Mouse (Mus musculus): Measurements from ENCODE around the gene Sec22a. TPM values are rescaled to one million over a fixed set of nuclear protein-coding genes. Genes with fewer than 3 reads are reported as not detected.

Sec22a gene
- polyA plus RNA-seq, 1 experiment from 2014 or later, result 49.5 TPM

DNA sequence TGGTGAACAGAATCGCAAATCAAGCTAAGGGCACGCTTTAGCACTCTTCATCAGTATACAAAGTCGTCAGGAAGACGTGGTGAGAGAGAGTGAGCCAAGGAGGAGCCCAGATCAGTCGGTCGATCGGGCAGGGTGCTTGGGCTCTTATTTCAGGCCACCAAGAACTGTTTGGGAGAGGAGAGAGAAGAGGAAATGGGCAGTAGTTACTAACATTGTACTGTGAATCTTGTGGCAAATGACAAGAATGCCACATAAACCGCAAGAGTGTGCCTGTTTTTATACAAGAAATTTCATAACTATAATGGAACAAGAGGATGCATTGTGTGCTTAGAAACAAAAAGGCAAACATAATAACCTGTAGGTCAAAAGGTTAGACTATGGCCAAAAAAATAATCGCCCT is 16.3 kb upstream of the Sec22a start:
- H3K9me3 ChIP-seq (ENCODE audit: control insufficient read depth, low read length), result no peaks in the 10 kb centered on the region
- no peak overlapping the region for H3K4me2 ChIP-seq (ENCODE audit: low read depth, low read length)
- H3K27me3 ChIP-seq (ENCODE audit: control insufficient read depth, insufficient read depth, low read depth, low read length), result no peaks in the 10 kb centered on the region
- H3K36me3 ChIP-seq (ENCODE audit: control insufficient read depth, insufficient read depth, low read length), result no peaks in the 10 kb centered on the region
- no peak overlapping the region for H3K9ac ChIP-seq (ENCODE audit: low read length)
- no peak overlapping the region for H3K27ac ChIP-seq (ENCODE audit: low read length)
- 85% methylated on average over 9 of the region's 9 CpGs for WGBS
- no peak for ATAC-seq (ENCODE audit: low read depth)
- no peaks in the 10 kb centered on the region for H3K4me1 ChIP-seq (replicated peaks; ENCODE audit: control insufficient read depth, insufficient read depth, low read length)
- H3K4me3 ChIP-seq (ENCODE audit: low read length), result no peak overlapping the region

DNA sequence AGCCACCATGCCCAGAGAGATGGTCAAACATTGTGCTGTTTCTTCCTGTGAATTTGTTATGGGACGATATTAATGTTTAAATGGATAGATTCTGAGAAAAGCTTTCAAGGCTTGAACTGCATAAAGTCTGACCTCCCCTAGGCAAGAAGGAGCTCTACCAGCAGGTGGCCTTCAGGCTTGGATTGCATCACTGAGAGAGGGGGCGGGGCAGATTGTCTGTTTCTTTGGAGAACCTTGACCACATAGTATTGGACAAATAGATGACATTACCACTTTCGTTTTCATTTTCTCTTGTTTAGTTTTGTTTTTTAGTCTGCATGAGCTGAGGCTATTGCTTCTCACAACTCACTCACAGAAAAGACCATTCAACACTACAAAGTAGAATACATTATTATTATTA is 15.6 kb upstream of the Sec22a start:
- ATAC-seq (ENCODE audit: low read depth), result no peak
- Histone ChIP-seq H3K27me3 (ENCODE audit: control insufficient read depth, insufficient read depth, low read depth, low read length) (no peaks in the 10 kb centered on the region), H3K36me3 (ENCODE audit: control insufficient read depth, insufficient read depth, low read length) (no peaks in the 10 kb centered on the region), H3K4me3 (ENCODE audit: low read length) (no peak overlapping the region), H3K9me3 (ENCODE audit: control insufficient read depth, low read length) (no peaks in the 10 kb centered on the region), H3K27ac (ENCODE audit: low read length) (no peak overlapping the region), H3K9ac (ENCODE audit: low read length) (no peak overlapping the region), H3K4me1 (replicated peaks; ENCODE audit: control insufficient read depth, insufficient read depth, low read length) (no peaks in the 10 kb centered on the region), H3K4me2 (ENCODE audit: low read depth, low read length) (no peak overlapping the region)
- 82% methylated on average over 3 of the region's 3 CpGs for WGBS

DNA sequence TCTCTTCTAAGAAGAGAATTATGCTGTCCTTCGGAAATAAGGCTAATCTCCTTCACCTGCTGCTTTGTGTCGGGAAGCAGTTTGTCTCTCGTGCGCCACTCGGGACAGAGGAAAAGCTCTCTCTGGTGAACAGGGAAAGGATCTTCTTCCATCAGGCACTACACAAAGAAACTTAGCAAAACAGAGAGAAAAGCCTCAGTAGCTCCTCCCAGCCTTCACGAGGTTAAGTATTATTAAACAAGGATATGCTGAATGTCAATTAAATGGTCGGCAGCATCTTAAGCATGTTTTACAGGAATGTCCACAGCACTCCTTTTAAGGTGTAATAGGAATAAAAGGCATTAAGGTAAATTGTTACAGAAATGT is 328 bp upstream of the Sec22a start:
- no peaks in the 10 kb centered on the region for H3K27me3 ChIP-seq (ENCODE audit: control insufficient read depth, insufficient read depth, low read depth, low read length)
- under 1% methylated on average over 7 of the region's 7 CpGs for WGBS
- peak overlapping the region; percentile 91 for H3K4me3 ChIP-seq (ENCODE audit: low read length)
- peak; percentile 7; the same call in 1 of the 2 replicates for ATAC-seq (ENCODE audit: low read depth)
- H3K4me2 ChIP-seq (ENCODE audit: low read depth, low read length), result peak overlapping the region; percentile 79
- peaks cover 6% of the 10 kb centered on the region; the same call in 1 of the 2 replicates for H3K36me3 ChIP-seq (ENCODE audit: control insufficient read depth, insufficient read depth, low read length)
- peak overlapping the region; percentile 66; the same call in 1 of the 2 replicates for H3K27ac ChIP-seq (ENCODE audit: low read length)
- peaks cover 12% of the 10 kb centered on the region for H3K4me1 ChIP-seq (replicated peaks; ENCODE audit: control insufficient read depth, insufficient read depth, low read length)
- peak overlapping the region; percentile 60 for H3K9ac ChIP-seq (ENCODE audit: low read length)
- no peaks in the 10 kb centered on the region for H3K9me3 ChIP-seq (ENCODE audit: control insufficient read depth, low read length)

DNA sequence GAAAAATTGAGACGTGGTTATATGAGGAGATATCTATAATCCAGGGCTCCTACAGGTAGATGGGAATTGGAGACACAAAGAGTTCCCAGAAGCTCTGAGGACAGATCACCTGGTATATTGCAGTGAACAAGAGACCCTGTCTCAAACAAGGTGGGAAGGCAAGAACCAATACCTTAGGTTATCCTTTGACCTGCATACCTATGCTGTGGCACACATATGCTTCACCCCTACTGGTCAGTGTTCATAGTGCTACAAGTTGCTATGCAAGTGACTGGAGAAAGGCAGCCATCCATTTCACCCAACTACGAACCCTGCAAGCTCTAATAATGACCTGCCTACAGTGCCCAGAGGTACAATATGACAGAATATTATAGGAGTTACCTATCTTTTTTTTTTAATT is 1.5 kb downstream of the Sec22a start:
- Histone ChIP-seq H3K36me3 (ENCODE audit: control insufficient read depth, insufficient read depth, low read length) (peaks cover 6% of the 10 kb centered on the region; the same call in 1 of the 2 replicates), H3K9ac (ENCODE audit: low read length) (no peak overlapping the region), H3K4me3 (ENCODE audit: low read length) (no peak overlapping the region; the same call in 1 of the 2 replicates), H3K9me3 (ENCODE audit: control insufficient read depth, low read length) (no peaks in the 10 kb centered on the region), H3K4me2 (ENCODE audit: low read depth, low read length) (peak overlapping the region; percentile 79), H3K27me3 (ENCODE audit: control insufficient read depth, insufficient read depth, low read depth, low read length) (no peaks in the 10 kb centered on the region), H3K27ac (ENCODE audit: low read length) (no peak overlapping the region), H3K4me1 (replicated peaks; ENCODE audit: control insufficient read depth, insufficient read depth, low read length) (peaks cover 12% of the 10 kb centered on the region)
- ATAC-seq (ENCODE audit: low read depth), result no peak
- WGBS, result 85% methylated on average over 2 of the region's 2 CpGs

DNA sequence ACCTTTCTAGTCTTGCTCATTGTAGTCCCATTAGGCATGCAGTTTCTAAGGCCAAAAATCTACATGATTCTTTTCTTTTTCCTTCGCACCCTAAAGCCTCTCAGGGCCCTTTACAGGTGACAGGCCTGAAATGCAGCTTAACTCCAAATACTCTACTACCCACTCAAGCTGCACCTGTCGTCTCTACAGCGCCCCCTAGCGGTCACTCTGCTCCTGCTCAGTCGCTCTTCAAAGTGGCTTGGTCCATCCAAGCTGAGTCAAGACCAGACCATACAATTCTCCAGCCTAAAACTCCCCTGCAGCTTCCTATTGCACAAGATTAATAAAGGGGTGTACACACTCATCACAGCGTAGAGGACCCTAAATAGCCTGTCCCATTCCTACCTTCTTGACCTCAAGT is 3.1 kb downstream of the Sec22a start:
- Histone ChIP-seq H3K27me3 (ENCODE audit: control insufficient read depth, insufficient read depth, low read depth, low read length) (no peaks in the 10 kb centered on the region), H3K36me3 (ENCODE audit: control insufficient read depth, insufficient read depth, low read length) (peaks cover 6% of the 10 kb centered on the region; the same call in 1 of the 2 replicates), H3K4me2 (ENCODE audit: low read depth, low read length) (no peak overlapping the region), H3K4me1 (replicated peaks; ENCODE audit: control insufficient read depth, insufficient read depth, low read length) (peaks cover 12% of the 10 kb centered on the region), H3K9me3 (ENCODE audit: control insufficient read depth, low read length) (no peaks in the 10 kb centered on the region), H3K27ac (ENCODE audit: low read length) (no peak overlapping the region), H3K4me3 (ENCODE audit: low read length) (no peak overlapping the region), H3K9ac (ENCODE audit: low read length) (no peak overlapping the region)
- 34% methylated on average over 6 of the region's 6 CpGs for WGBS
- ATAC-seq (ENCODE audit: low read depth), result no peak

DNA sequence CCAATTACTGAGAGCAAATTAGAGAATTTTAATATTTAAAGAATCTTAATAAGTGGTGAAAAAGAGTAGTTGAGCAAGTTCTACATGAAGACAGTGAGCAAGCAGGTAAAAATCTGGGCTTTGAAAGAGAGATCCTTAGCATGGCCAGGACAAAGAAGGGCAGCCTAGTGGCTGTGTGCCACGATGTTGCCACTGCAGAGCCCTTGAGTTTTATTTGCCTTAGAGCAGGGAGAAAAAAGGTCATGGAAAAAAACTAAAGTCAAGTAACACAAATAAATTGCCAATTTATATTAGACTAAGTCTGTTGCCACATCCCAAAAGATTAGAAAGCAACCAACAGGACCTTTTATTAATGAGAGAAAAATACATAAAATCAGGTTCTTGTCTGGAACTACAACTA is 6.3 kb downstream of the Sec22a start:
- WGBS, result 58% methylated on average over 1 of the region's 1 CpGs
- Histone ChIP-seq H3K27ac (ENCODE audit: low read length) (no peak overlapping the region), H3K4me3 (ENCODE audit: low read length) (no peak overlapping the region), H3K4me2 (ENCODE audit: low read depth, low read length) (no peak overlapping the region), H3K36me3 (ENCODE audit: control insufficient read depth, insufficient read depth, low read length) (peaks cover 6% of the 10 kb centered on the region), H3K9ac (ENCODE audit: low read length) (no peak overlapping the region), H3K9me3 (ENCODE audit: control insufficient read depth, low read length) (no peaks in the 10 kb centered on the region), H3K4me1 (replicated peaks; ENCODE audit: control insufficient read depth, insufficient read depth, low read length) (peaks cover 3% of the 10 kb centered on the region), H3K27me3 (ENCODE audit: control insufficient read depth, insufficient read depth, low read depth, low read length) (no peaks in the 10 kb centered on the region)
- ATAC-seq (ENCODE audit: low read depth), result no peak

DNA sequence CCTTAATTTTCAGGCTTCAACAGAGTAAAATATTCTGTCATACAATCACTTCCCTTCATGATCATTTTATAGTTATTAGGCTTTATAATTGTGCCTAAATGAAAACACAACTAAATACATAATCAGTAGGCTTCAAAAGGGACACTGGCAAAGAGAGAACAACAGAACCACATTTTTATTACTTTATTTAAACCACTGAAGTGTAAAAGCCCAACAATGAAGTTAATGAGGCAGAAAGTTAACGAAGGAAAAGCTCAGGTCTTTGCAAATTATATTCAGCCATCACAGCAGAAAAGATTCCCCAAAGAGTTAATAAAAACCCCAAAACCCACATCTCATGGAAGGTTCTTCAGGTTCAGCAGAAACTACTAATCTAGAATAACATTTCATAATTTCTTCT is 33.3 kb downstream of the Sec22a start:
- H3K4me3 ChIP-seq (ENCODE audit: low read length), result no peak overlapping the region
- H3K27me3 ChIP-seq (ENCODE audit: control insufficient read depth, insufficient read depth, low read depth, low read length), result no peaks in the 10 kb centered on the region
- H3K9me3 ChIP-seq (ENCODE audit: control insufficient read depth, low read length), result no peaks in the 10 kb centered on the region
- no peaks in the 10 kb centered on the region for H3K4me1 ChIP-seq (replicated peaks; ENCODE audit: control insufficient read depth, insufficient read depth, low read length)
- H3K27ac ChIP-seq (ENCODE audit: low read length), result no peak overlapping the region
- H3K4me2 ChIP-seq (ENCODE audit: low read depth, low read length), result no peak overlapping the region
- H3K9ac ChIP-seq (ENCODE audit: low read length), result no peak overlapping the region
- H3K36me3 ChIP-seq (ENCODE audit: control insufficient read depth, insufficient read depth, low read length), result no peaks in the 10 kb centered on the region
- WGBS, result 89% methylated on average over 1 of the region's 1 CpGs
- no peak for ATAC-seq (ENCODE audit: low read depth)

DNA sequence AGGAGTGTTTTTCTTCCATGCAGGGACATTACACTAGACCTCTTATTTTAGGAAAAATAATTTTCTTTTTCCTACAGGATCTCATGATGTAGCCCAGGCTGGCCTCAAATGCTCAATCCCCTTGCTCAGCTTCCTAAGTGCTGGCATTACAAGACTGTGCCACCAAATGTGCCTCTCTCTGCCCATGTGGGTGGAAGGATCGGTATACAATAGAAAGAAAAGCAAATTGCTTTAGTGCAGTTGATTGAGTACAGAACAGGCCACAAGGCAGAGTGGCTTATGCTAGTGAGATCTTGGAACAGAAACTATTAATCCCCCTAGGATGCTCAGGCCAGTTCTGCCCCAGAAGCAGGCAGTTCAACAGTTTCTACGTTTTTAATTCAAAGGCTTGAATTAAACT is 43.9 kb downstream of the Sec22a start:
- H3K9me3 ChIP-seq (ENCODE audit: control insufficient read depth, low read length), result no peaks in the 10 kb centered on the region
- no peak overlapping the region for H3K4me2 ChIP-seq (ENCODE audit: low read depth, low read length)
- no peak for ATAC-seq (ENCODE audit: low read depth)
- no peaks in the 10 kb centered on the region for H3K36me3 ChIP-seq (ENCODE audit: control insufficient read depth, insufficient read depth, low read length)
- H3K27me3 ChIP-seq (ENCODE audit: control insufficient read depth, insufficient read depth, low read depth, low read length), result no peaks in the 10 kb centered on the region
- H3K9ac ChIP-seq (ENCODE audit: low read length), result no peak overlapping the region
- no peak overlapping the region for H3K4me3 ChIP-seq (ENCODE audit: low read length)
- no peaks in the 10 kb centered on the region for H3K4me1 ChIP-seq (replicated peaks; ENCODE audit: control insufficient read depth, insufficient read depth, low read length)
- 83% methylated on average over 2 of the region's 2 CpGs for WGBS
- no peak overlapping the region for H3K27ac ChIP-seq (ENCODE audit: low read length)

DNA sequence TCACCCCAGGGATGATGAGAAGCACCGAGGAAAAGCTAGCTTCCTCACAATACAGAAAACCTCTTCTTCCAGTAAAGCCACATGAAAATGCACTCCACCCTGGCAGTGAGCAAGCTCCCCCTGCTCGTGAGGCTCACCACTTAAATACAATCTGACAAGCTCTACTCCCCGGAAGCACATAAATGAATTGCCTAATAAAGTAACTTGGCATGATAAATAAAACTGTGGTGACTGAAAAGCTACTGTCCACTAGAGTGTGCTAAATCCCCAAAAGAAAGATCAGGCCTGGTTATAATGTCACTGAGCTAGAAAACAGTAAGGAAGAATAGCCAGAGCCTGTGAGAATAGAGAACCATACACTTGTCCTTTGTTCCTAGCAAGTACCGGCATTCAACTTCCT is 44.4 kb downstream of the Sec22a start:
- Histone ChIP-seq H3K27me3 (ENCODE audit: control insufficient read depth, insufficient read depth, low read depth, low read length) (no peaks in the 10 kb centered on the region), H3K4me1 (replicated peaks; ENCODE audit: control insufficient read depth, insufficient read depth, low read length) (no peaks in the 10 kb centered on the region), H3K36me3 (ENCODE audit: control insufficient read depth, insufficient read depth, low read length) (no peaks in the 10 kb centered on the region), H3K9me3 (ENCODE audit: control insufficient read depth, low read length) (no peaks in the 10 kb centered on the region), H3K4me3 (ENCODE audit: low read length) (no peak overlapping the region), H3K9ac (ENCODE audit: low read length) (no peak overlapping the region), H3K4me2 (ENCODE audit: low read depth, low read length) (no peak overlapping the region), H3K27ac (ENCODE audit: low read length) (no peak overlapping the region)
- peak; percentile 43; the same call in 1 of the 2 replicates for ATAC-seq (ENCODE audit: low read depth)
- WGBS, result 35% methylated on average over 4 of the region's 4 CpGs

DNA sequence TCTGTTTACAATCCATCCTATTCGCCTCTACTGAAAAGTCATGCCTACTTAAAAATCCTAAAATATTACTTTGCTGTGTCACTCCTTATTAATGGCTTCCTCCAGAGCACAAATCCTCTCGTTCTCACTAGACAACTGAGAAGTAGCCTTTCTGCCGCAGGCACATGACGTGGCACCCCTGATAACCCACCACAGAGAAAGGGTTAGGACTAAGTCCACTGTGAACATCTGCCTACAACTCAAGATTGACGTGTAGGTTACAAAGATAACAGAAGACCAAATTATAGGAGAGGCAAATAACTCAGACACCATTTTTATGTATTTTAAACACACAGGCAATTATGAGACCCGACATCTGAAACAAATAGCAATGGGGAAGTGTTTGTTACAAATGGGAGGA is 45.3 kb downstream of the Sec22a start:
- Histone ChIP-seq H3K27me3 (ENCODE audit: control insufficient read depth, insufficient read depth, low read depth, low read length) (no peaks in the 10 kb centered on the region), H3K4me1 (replicated peaks; ENCODE audit: control insufficient read depth, insufficient read depth, low read length) (no peaks in the 10 kb centered on the region), H3K36me3 (ENCODE audit: control insufficient read depth, insufficient read depth, low read length) (peaks cover 3% of the 10 kb centered on the region), H3K27ac (ENCODE audit: low read length) (no peak overlapping the region), H3K4me2 (ENCODE audit: low read depth, low read length) (no peak overlapping the region), H3K9me3 (ENCODE audit: control insufficient read depth, low read length) (no peaks in the 10 kb centered on the region), H3K4me3 (ENCODE audit: low read length) (no peak overlapping the region), H3K9ac (ENCODE audit: low read length) (no peak overlapping the region)
- ATAC-seq (ENCODE audit: low read depth), result no peak
- 47% methylated on average over 6 of the region's 6 CpGs for WGBS

Data from lung, embryonic 16.5 days (tissue).